Mouse (Mus musculus): ENCODE measurements around the gene Gm12258. TPM values are rescaled to one million over a fixed set of nuclear protein-coding genes. Genes with fewer than 3 reads are reported as not detected.
"Not testable (repeated sequence)": the region's sequence is repeated elsewhere in the genome, so short reads cannot be mapped to it uniquely, and the experiment has no call there.

Gm12258 gene
- polyA plus RNA-seq, 1 experiment from 2014 or later, result 26.1 TPM

- no peaks in the 10 kb centered on the region for H3K9me3 ChIP-seq (replicated peaks; ENCODE audit: control insufficient read depth, low read length, poor library complexity, severe bottlenecking)
- WGBS, result 75% methylated on average over 3 of the region's 3 CpGs
- no peak overlapping the region for H3K27ac ChIP-seq (ENCODE audit: low read length)
Observed at GRCm38 (mm10) chr11:58829764-58830163, 17.2 kb upstream of the Gm12258 start.

DNA sequence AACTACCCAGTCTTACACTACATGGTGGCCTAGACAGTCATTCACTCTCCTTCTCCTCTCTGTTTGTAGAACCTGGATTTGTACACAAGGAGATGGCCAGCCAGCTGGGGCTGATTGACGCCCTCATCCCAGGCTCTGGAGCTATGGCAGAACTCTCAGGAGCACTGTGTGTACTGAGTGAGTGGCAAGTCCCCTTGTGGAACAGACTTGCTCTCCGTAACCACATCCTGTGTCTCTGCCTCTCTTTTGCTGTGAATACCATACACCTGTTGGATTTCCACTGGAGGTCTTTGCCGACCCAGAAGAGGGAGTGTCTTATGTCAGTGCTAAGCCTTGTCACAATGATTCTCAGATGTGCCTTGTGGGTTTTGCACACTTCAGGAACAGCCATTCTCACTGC, 14.4 kb upstream of the Gm12258 start:
- H3K27me3 ChIP-seq (ENCODE audit: control insufficient read depth, insufficient read depth, low read depth, low read length); H3K36me3 ChIP-seq (ENCODE audit: control insufficient read depth, insufficient read depth, low read length); H3K27ac ChIP-seq (ENCODE audit: low read length); H3K4me1 ChIP-seq (ENCODE audit: control insufficient read depth, insufficient read depth, low read length); H3K9me3 ChIP-seq (replicated peaks; ENCODE audit: control insufficient read depth, low read length, poor library complexity, severe bottlenecking); H3K9ac ChIP-seq (ENCODE audit: low read depth, low read length); ATAC-seq; H3K4me2 ChIP-seq (ENCODE audit: low read length); H3K4me3 ChIP-seq (ENCODE audit: low read depth, low read length): not testable (repeated sequence)
- 87% methylated on average over 3 of the region's 3 CpGs for WGBS

More at GRCm38 (mm10) chr11:58829764-58830163, 17.2 kb upstream of the Gm12258 start:
- H3K27me3 ChIP-seq (ENCODE audit: control insufficient read depth, insufficient read depth, low read depth, low read length), result no peaks in the 10 kb centered on the region
- H3K4me2 ChIP-seq (ENCODE audit: low read length), result no peak overlapping the region
- no peak overlapping the region for H3K9ac ChIP-seq (ENCODE audit: low read depth, low read length)
- no peaks in the 10 kb centered on the region for H3K36me3 ChIP-seq (ENCODE audit: control insufficient read depth, insufficient read depth, low read length)
- ATAC-seq, result no peak
- H3K4me1 ChIP-seq (ENCODE audit: control insufficient read depth, insufficient read depth, low read length), result no peaks in the 10 kb centered on the region
- no peak overlapping the region for H3K4me3 ChIP-seq (ENCODE audit: low read depth, low read length)

GRCm38 (mm10) chr11:58838951-58839350, 8.0 kb upstream of the Gm12258 start, which contains the start of gene Olfr311:
Gene Olfr311, plus strand, starts transcription at chr11:58839251.
- not testable (repeated sequence) for H3K9me3 ChIP-seq (replicated peaks; ENCODE audit: control insufficient read depth, low read length, poor library complexity, severe bottlenecking); H3K4me3 ChIP-seq (ENCODE audit: low read depth, low read length); H3K4me1 ChIP-seq (ENCODE audit: control insufficient read depth, insufficient read depth, low read length); H3K27me3 ChIP-seq (ENCODE audit: control insufficient read depth, insufficient read depth, low read depth, low read length); H3K4me2 ChIP-seq (ENCODE audit: low read length); H3K9ac ChIP-seq (ENCODE audit: low read depth, low read length); H3K27ac ChIP-seq (ENCODE audit: low read length); H3K36me3 ChIP-seq (ENCODE audit: control insufficient read depth, insufficient read depth, low read length); ATAC-seq

DNA sequence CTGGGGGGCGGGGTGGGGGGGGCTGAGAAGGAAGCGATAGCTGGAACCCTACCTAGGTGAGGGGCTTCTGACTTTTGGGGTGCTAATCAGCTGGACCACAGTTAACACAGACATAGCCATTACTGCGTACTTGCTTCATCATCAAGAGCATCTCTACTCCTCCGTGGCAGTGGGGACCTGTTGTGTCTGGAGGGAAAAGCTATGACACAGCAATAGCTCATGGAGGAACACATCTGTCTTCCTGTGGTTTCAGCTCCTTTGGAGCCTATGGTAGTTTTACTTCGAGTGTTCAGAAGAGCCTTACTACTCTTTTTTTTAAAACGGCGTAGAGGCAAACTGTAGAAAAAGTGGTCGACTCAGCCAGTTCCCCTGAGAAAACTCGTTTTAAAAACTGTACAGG, 678 bp downstream of the Gm12258 start:
- Histone ChIP-seq H3K27me3 (ENCODE audit: control insufficient read depth, insufficient read depth, low read depth, low read length) (no peaks in the 10 kb centered on the region), H3K4me2 (ENCODE audit: low read length) (peak overlapping the region; percentile 69), H3K27ac (ENCODE audit: low read length) (peak overlapping the region; percentile 86; the same call in 1 of the 2 replicates), H3K36me3 (ENCODE audit: control insufficient read depth, insufficient read depth, low read length) (peaks cover 20% of the 10 kb centered on the region), H3K9me3 (replicated peaks; ENCODE audit: control insufficient read depth, low read length, poor library complexity, severe bottlenecking) (no peaks in the 10 kb centered on the region), H3K4me3 (ENCODE audit: low read depth, low read length) (peak overlapping the region; percentile 64), H3K9ac (ENCODE audit: low read depth, low read length) (peak overlapping the region; percentile 88), H3K4me1 (ENCODE audit: control insufficient read depth, insufficient read depth, low read length) (peaks cover 11% of the 10 kb centered on the region)
- ATAC-seq, result peak; percentile 23; the same call in 1 of the 2 replicates
- WGBS, result 46% methylated on average over 9 of the region's 9 CpGs

GRCm38 (mm10) chr11:58849731-58850130, 2.8 kb downstream of the Gm12258 start:
- H3K27me3 ChIP-seq (ENCODE audit: control insufficient read depth, insufficient read depth, low read depth, low read length), result no peaks in the 10 kb centered on the region
- no peak overlapping the region for H3K9ac ChIP-seq (ENCODE audit: low read depth, low read length)
- H3K4me2 ChIP-seq (ENCODE audit: low read length), result no peak overlapping the region
- no peak for ATAC-seq
- H3K4me1 ChIP-seq (ENCODE audit: control insufficient read depth, insufficient read depth, low read length), result peaks cover 11% of the 10 kb centered on the region
- H3K36me3 ChIP-seq (ENCODE audit: control insufficient read depth, insufficient read depth, low read length), result peaks cover 23% of the 10 kb centered on the region
- no peak overlapping the region for H3K4me3 ChIP-seq (ENCODE audit: low read depth, low read length)
- H3K27ac ChIP-seq (ENCODE audit: low read length), result no peak overlapping the region
- H3K9me3 ChIP-seq (replicated peaks; ENCODE audit: control insufficient read depth, low read length, poor library complexity, severe bottlenecking), result no peaks in the 10 kb centered on the region
- WGBS, result 75% methylated on average over 2 of the region's 2 CpGs

- Histone ChIP-seq H3K36me3 (ENCODE audit: control insufficient read depth, insufficient read depth, low read length) (peaks cover 48% of the 10 kb centered on the region), H3K9ac (ENCODE audit: low read depth, low read length) (no peak overlapping the region), H3K27me3 (ENCODE audit: control insufficient read depth, insufficient read depth, low read depth, low read length) (no peaks in the 10 kb centered on the region), H3K4me1 (ENCODE audit: control insufficient read depth, insufficient read depth, low read length) (no peaks in the 10 kb centered on the region), H3K9me3 (replicated peaks; ENCODE audit: control insufficient read depth, low read length, poor library complexity, severe bottlenecking) (peaks cover 12% of the 10 kb centered on the region), H3K4me3 (ENCODE audit: low read depth, low read length) (no peak overlapping the region), H3K27ac (ENCODE audit: low read length) (no peak overlapping the region), H3K4me2 (ENCODE audit: low read length) (no peak overlapping the region)
- WGBS, result 97% methylated on average over 8 of the region's 8 CpGs
- ATAC-seq, result no peak
Observed at GRCm38 (mm10) chr11:58860744-58861143, 13.8 kb downstream of the Gm12258 start.

DNA sequence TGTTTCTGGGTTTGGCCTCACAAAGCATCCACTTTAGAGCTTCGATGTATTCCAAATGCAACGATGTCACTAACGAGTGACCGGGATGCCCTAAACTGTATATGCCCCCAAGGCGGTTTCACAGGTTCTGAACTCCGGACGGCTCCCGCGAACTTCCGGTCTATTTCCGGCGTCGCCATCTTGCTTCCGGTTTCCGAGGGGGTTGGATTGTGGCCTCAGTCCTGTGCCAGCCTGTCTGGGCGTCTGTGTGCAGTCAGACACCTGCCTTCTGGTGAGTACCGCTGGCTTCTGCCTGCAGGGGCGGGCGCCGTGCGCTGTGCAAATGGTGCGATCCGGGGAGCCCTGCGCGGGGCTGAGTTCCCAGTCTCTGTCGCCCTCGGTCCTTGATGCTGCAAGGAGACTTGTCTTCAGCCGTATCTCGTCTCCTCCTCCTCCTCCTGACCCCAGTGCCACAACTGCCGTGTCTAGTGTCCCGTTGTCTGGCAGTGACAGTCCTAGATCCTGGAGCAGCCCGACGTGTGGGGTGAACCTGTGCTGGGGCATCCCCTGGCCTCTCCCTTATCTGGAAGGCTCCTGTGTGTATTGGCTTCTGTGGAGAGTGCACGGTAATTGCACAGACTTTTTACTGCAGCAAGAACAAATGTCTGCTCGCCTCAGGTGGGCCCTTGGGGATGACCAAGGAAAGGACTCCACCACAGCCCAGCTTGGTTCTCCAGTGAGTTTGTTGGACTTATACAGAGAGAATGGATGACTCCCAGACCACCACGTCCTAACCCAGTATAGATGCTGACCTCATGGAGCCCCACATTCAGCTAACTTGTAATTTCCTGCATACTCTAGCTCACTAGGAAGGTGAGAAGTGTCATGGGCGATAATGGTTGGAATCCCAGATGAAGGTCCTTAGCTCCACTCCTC, 20.3 kb downstream of the Gm12258 start, which contains the start of gene 2810021J22Rik:
2810021J22Rik (plus strand) TSS at position 178 of the 915 bp plus-strand sequence.
- Histone ChIP-seq H3K4me2 (ENCODE audit: low read length) (peak within 1 kb of the TSS; percentile 94), H3K9me3 (replicated peaks; ENCODE audit: control insufficient read depth, low read length, poor library complexity, severe bottlenecking) (no peaks in the 10 kb centered on the region), H3K36me3 (ENCODE audit: control insufficient read depth, insufficient read depth, low read length) (no peaks in the 10 kb centered on the region), H3K4me1 (ENCODE audit: control insufficient read depth, insufficient read depth, low read length) (peaks cover 11% of the 10 kb centered on the region), H3K27ac (ENCODE audit: low read length) (peak within 1 kb of the TSS; percentile 83), H3K27me3 (ENCODE audit: control insufficient read depth, insufficient read depth, low read depth, low read length) (no peaks in the 10 kb centered on the region), H3K4me3 (ENCODE audit: low read depth, low read length) (peak within 1 kb of the TSS; percentile 57), H3K9ac (ENCODE audit: low read depth, low read length) (peak within 1 kb of the TSS; percentile 82)
- peak; percentile 93 for ATAC-seq
- 4% methylated on average over 37 of the region's 37 CpGs for WGBS

DNA sequence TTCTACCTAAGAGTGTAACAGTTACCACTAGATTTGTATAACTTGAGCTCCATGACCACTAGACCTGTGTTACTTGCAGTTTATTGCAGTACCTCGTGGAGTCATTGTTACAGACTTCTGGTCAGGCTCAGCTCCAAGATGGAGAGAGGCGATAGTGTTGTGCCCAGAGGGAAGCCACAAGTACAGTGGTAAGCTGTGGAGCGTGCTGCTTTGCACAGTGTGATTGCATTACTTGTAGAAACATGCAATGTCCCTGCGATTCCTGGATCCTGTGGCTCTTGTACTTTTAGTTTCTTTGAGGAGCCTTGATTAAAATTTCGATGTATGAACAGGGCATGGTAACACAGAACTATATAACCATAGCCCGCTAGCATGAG, 21.0 kb downstream of the Gm12258 start:
- no peaks in the 10 kb centered on the region for H3K9me3 ChIP-seq (replicated peaks; ENCODE audit: control insufficient read depth, low read length, poor library complexity, severe bottlenecking)
- 87% methylated on average over 6 of the region's 6 CpGs for WGBS

DNA sequence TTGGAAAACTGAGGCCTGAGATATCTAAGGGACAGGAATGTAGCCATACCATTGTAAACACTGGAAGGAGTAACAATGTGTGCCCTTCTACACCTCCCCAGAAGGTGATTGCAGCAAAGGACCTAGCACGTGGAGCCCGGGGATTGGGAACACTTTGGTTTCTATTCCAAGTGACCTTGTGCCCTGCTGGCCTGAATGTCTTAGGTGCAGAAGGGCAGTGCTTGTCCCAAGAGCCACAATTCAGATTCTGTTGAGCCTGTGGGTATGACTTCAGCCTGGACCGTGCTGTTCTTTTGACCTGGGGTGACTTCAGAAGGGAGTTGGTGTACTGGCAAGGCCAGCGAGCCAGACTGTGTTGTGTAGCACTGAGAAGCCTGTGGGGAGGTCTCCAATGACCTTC, 24.0 kb downstream of the Gm12258 start:
- Histone ChIP-seq H3K9ac (ENCODE audit: low read depth, low read length) (no peak overlapping the region), H3K27me3 (ENCODE audit: control insufficient read depth, insufficient read depth, low read depth, low read length) (no peaks in the 10 kb centered on the region), H3K9me3 (replicated peaks; ENCODE audit: control insufficient read depth, low read length, poor library complexity, severe bottlenecking) (no peaks in the 10 kb centered on the region), H3K27ac (ENCODE audit: low read length) (no peak overlapping the region), H3K4me1 (ENCODE audit: control insufficient read depth, insufficient read depth, low read length) (peaks cover 11% of the 10 kb centered on the region), H3K36me3 (ENCODE audit: control insufficient read depth, insufficient read depth, low read length) (0 out of 2 replicates have a peak, but pooled peaks cover 2% of the 10 kb centered on the region), H3K4me3 (ENCODE audit: low read depth, low read length) (no peak overlapping the region), H3K4me2 (ENCODE audit: low read length) (no peak overlapping the region)
- 87% methylated on average over 4 of the region's 4 CpGs for WGBS
- no peak for ATAC-seq

More for the DNA sequence above, 21.0 kb downstream of the Gm12258 start:
- Histone ChIP-seq H3K9ac (ENCODE audit: low read depth, low read length) (peak overlapping the region; percentile 82), H3K4me1 (ENCODE audit: control insufficient read depth, insufficient read depth, low read length) (peaks cover 11% of the 10 kb centered on the region), H3K4me3 (ENCODE audit: low read depth, low read length) (peak overlapping the region; percentile 57), H3K27me3 (ENCODE audit: control insufficient read depth, insufficient read depth, low read depth, low read length) (no peaks in the 10 kb centered on the region), H3K36me3 (ENCODE audit: control insufficient read depth, insufficient read depth, low read length) (no peaks in the 10 kb centered on the region), H3K4me2 (ENCODE audit: low read length) (peak overlapping the region; percentile 94), H3K27ac (ENCODE audit: low read length) (no peak overlapping the region)
- ATAC-seq, result no peak
